Mouse (Mus musculus) kidney, adult 9 months (tissue): ENCODE data around the gene Slf2.

Experiments used
- DNase-seq: peaks from one replicate; pipeline ENCODE4 v3.0.0; 2022

The Slf2 gene

GRCm38 (mm10) chr19:44908836-44909460 lies 22.0 kb upstream of the Slf2 start:
- no peak for DNase-seq

- no peak for DNase-seq
These were observed 16.3 kb upstream of the Slf2 start for GRCm38 (mm10) chr19:44914481-44915249.

- no peak for DNase-seq
These were observed 12.8 kb upstream of the Slf2 start for GRCm38 (mm10) chr19:44918171-44918570.

- no peak for DNase-seq
These were observed 9.3 kb upstream of the Slf2 start for GRCm38 (mm10) chr19:44921466-44922139.

GRCm38 (mm10) chr19:44922521-44922920 lies 8.4 kb upstream of the Slf2 start:
- no peak for DNase-seq

GRCm38 (mm10) chr19:44924699-44925098 lies 6.3 kb upstream of the Slf2 start:
- no peak for DNase-seq

- DNase-seq: no peak
These were observed 4.2 kb upstream of the Slf2 start for GRCm38 (mm10) chr19:44926781-44927180.

GRCm38 (mm10) chr19:44927250-44927649 lies 3.7 kb upstream of the Slf2 start:
- DNase-seq: no peak

GRCm38 (mm10) chr19:44928185-44928584 lies 2.8 kb upstream of the Slf2 start:
- DNase-seq: no peak

- no peak for DNase-seq
These were observed 1.7 kb upstream of the Slf2 start for GRCm38 (mm10) chr19:44929251-44929650.

- no peak for DNase-seq
These were observed 1.3 kb upstream of the Slf2 start for GRCm38 (mm10) chr19:44929663-44930062.

- no peak for DNase-seq
These were observed 829 bp upstream of the Slf2 start for GRCm38 (mm10) chr19:44930122-44930521.

GRCm38 (mm10) chr19:44931454-44931759 lies 456 bp downstream of the Slf2 start:
- peak; percentile 89 for DNase-seq

GRCm38 (mm10) chr19:44932051-44932450 lies 1.1 kb downstream of the Slf2 start:
- DNase-seq: no peak

- DNase-seq: no peak
These were observed 2.2 kb downstream of the Slf2 start for GRCm38 (mm10) chr19:44933136-44933535.

- DNase-seq: no peak
These were observed 28.7 kb downstream of the Slf2 start for GRCm38 (mm10) chr19:44959633-44960032.

- DNase-seq: no peak
These were observed 35.0 kb downstream of the Slf2 start for GRCm38 (mm10) chr19:44965978-44966377.

GRCm38 (mm10) chr19:44968329-44968728 lies 37.4 kb downstream of the Slf2 start:
- DNase-seq: no peak

- DNase-seq: no peak
These were observed 45.7 kb downstream of the Slf2 start for GRCm38 (mm10) chr19:44976636-44977035.

GRCm38 (mm10) chr19:44977148-44977547 lies 46.2 kb downstream of the Slf2 start:
- no peak for DNase-seq

GRCm38 (mm10) chr19:44980787-44981186 lies 49.8 kb downstream of the Slf2 start:
- no peak for DNase-seq

- DNase-seq: no peak
These were observed 51.6 kb downstream of the Slf2 start for GRCm38 (mm10) chr19:44982477-44983115.

- peak; percentile 35 for DNase-seq
These were observed 52.4 kb downstream of the Slf2 start for GRCm38 (mm10) chr19:44983366-44983765.

- no peak for DNase-seq
These were observed 53.5 kb downstream of the Slf2 start for GRCm38 (mm10) chr19:44984420-44984819.
